Mouse (Mus musculus) kidney, postnatal 0 days (tissue): ENCODE data around the gene 2310022B05Rik. TPM values are rescaled to one million over a fixed set of nuclear protein-coding genes. Genes with fewer than 3 reads are reported as not detected.

Source experiments
- ATAC-seq: fragments of 200-750 bp; cut with Nextera tagmentation; replicated peaks from 2 replicates; pipeline ENCODE4 v1.8.0; 2017; ENCODE audit warnings: low read depth, moderate number of reproducible peaks, moderate TSS enrichment, moderate library complexity; ENCODE audit not compliant: low FRiP score
- DNase-seq: peaks from one replicate; pipeline ENCODE4 v3.0.0-alpha.2; 2016; ENCODE audit warnings: low spot score
- H3K27ac ChIP-seq: fragments of 300-500 bp; sonication (generic); 2 replicates; pipeline ENCODE4 v1.5.1; 2014; ENCODE audit warnings: mild to moderate bottlenecking
- H3K27me3 ChIP-seq: fragments of 300-500 bp; sonication (generic); 2 replicates; pipeline ENCODE4 v1.6.1; 2014; ENCODE audit warnings: low read length, mixed read lengths; ENCODE audit not compliant: insufficient read depth
- H3K36me3 ChIP-seq: fragments of 300-500 bp; sonication (generic); 2 replicates; pipeline ENCODE4 v1.6.1; 2014; ENCODE audit warnings: low read length, mixed read lengths; ENCODE audit not compliant: insufficient read depth
- H3K4me1 ChIP-seq: fragments of 300-500 bp; sonication (generic); replicated peaks from 2 replicates; pipeline ENCODE4 v1.6.1; 2014; ENCODE audit warnings: antibody characterized with exemption, low read length, mixed read lengths; ENCODE audit not compliant: insufficient read depth
- H3K4me2 ChIP-seq: fragments of 300-500 bp; sonication (generic); 2 replicates; pipeline ENCODE4 v1.6.1; 2014; ENCODE audit warnings: mild to moderate bottlenecking, low read length, moderate library complexity, mixed read lengths
- H3K4me3 ChIP-seq: fragments of 300-500 bp; sonication (generic); replicated peaks from 2 replicates; pipeline ENCODE4 v1.5.1; 2014; ENCODE audit warnings: low read depth, low read length
- H3K9ac ChIP-seq: fragments of 300-500 bp; sonication (generic); 2 replicates; pipeline ENCODE4 v1.6.1; 2014; ENCODE audit warnings: low read depth, low read length
- H3K9me3 ChIP-seq: fragments of 300-500 bp; sonication (generic); replicated peaks from 2 replicates; pipeline ENCODE4 v1.6.1; 2016; ENCODE audit warnings: low read length, inconsistent platforms, mixed read lengths
- CTCF ChIP-seq: IDR thresholded peaks from 2 replicates; pipeline ENCODE4 v1.5.1; 2016; ENCODE audit warnings: antibody characterized with exemption, low read depth, mild to moderate bottlenecking, moderate library complexity
- WGBS: fragments of 180-500 bp; shearing (Covaris S2); extraction: QIAGEN DNeasy Blood & Tissue Kit; methylation state at CpG from one replicate; pipeline ENCODE4 v1.1.7; 2014; 5-methylcytosine and 5-hydroxymethylcytosine counted together
- polyA plus RNA-seq: library from polyadenylated mRNA; unstranded; fragments of >200 nt; fragmentation: Nextera tagmentation; extraction: Ambion mirVana; gene quantifications from 2 replicates; pipeline ENCODE4 v1.2.1, GENCODE M21; 2015

2310022B05Rik gene
- polyA plus RNA-seq, 1 experiment from 2014 or later, result 32.0 TPM

GRCm38 (mm10) chr8:124700271-124700670, 37.1 kb upstream of the 2310022B05Rik start:
- no peaks in the 10 kb centered on the region for H3K4me1 ChIP-seq
- WGBS, result 96% methylated on average over 5 of the region's 5 CpGs
- H3K27ac ChIP-seq, result no peak overlapping the region
- H3K36me3 ChIP-seq, result peaks cover 26% of the 10 kb centered on the region
- TF ChIP-seq CTCF, result no peak
- DNase-seq (no peak), ATAC-seq (no peak)
- no peak overlapping the region for H3K4me2 ChIP-seq
- no peak overlapping the region for H3K9ac ChIP-seq
- no peak overlapping the region for H3K4me3 ChIP-seq
- H3K9me3 ChIP-seq, result no peaks in the 10 kb centered on the region
- H3K27me3 ChIP-seq, result no peaks in the 10 kb centered on the region

GRCm38 (mm10) chr8:124695424-124696100, 32.4 kb upstream of the 2310022B05Rik start:
- ATAC-seq, result no peak
- no peaks in the 10 kb centered on the region for H3K27me3 ChIP-seq
- H3K9ac ChIP-seq, result no peak overlapping the region
- H3K36me3 ChIP-seq, result peaks cover 18% of the 10 kb centered on the region; the same call in 1 of the 2 replicates
- no peak overlapping the region for H3K4me3 ChIP-seq
- H3K27ac ChIP-seq, result no peak overlapping the region
- no peak overlapping the region for H3K4me2 ChIP-seq
- TF ChIP-seq CTCF, result no peak
- WGBS, result 92% methylated on average over 22 of the region's 22 CpGs
- no peaks in the 10 kb centered on the region for H3K4me1 ChIP-seq
- H3K9me3 ChIP-seq, result no peaks in the 10 kb centered on the region
- no peak for DNase-seq

DNA sequence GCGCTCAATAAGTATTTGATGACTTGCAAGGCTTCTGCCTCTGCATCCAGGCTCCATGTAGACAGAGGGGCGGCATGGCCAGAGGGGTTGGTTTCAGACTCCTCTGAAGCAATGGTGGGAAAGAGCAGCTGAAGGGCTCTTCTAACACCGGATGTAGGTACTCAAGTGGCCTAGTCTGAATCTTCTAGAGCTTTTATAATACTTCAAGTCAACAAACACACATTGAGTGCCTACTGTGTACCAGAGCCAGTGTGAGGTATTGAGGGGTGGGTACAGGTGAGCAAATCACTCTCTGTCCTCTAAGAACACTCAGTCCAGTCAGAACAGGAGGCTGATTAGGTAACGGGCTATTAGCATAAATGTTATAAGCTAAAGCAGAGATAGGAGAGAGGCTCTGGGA, 28.5 kb upstream of the 2310022B05Rik start:
- H3K36me3 ChIP-seq, result peaks cover 17% of the 10 kb centered on the region; the same call in 1 of the 2 replicates
- ATAC-seq, result no peak
- no peak for DNase-seq
- H3K27me3 ChIP-seq, result no peaks in the 10 kb centered on the region
- 94% methylated on average over 4 of the region's 4 CpGs for whole genome bisulfite sequencing
- H3K27ac ChIP-seq, result no peak overlapping the region
- TF ChIP-seq CTCF, result no peak
- H3K4me3 ChIP-seq, result no peak overlapping the region
- no peaks in the 10 kb centered on the region for H3K9me3 ChIP-seq
- H3K4me1 ChIP-seq, result no peaks in the 10 kb centered on the region
- H3K4me2 ChIP-seq, result no peak overlapping the region
- no peak overlapping the region for H3K9ac ChIP-seq

DNA sequence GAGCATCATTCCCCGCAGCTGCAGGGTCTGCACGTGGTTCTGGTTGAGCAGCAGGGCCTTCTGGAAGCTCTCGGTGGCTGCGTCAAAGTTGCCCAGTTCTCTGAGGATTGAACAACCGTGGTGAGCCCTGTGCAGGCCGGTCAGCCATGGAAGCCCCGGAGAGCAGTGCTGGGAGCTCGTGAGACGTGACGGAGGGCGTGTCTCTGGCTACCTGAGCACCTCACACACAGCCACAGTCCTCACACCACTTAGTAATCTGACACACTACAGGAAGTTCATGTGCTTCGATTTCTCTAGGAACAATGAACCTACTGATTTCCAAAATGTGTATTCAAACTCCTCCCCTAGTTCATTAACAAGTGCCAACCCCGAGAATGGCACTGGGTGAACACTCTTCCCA, 25.7 kb upstream of the 2310022B05Rik start:
- Histone ChIP-seq H3K4me3 (no peak overlapping the region), H3K9me3 (no peaks in the 10 kb centered on the region), H3K36me3 (peaks cover 17% of the 10 kb centered on the region; the same call in 1 of the 2 replicates), H3K9ac (no peak overlapping the region), H3K4me2 (no peak overlapping the region), H3K4me1 (no peaks in the 10 kb centered on the region), H3K27ac (no peak overlapping the region), H3K27me3 (no peaks in the 10 kb centered on the region)
- WGBS, result 72% methylated on average over 13 of the region's 13 CpGs
- no peak for TF ChIP-seq CTCF
- DNase-seq (no peak), ATAC-seq (no peak)

GRCm38 (mm10) chr8:124682218-124682617, 19.0 kb upstream of the 2310022B05Rik start:
- Histone ChIP-seq H3K4me1 (peaks cover 2% of the 10 kb centered on the region; the same call in 1 of the 2 replicates), H3K9me3 (no peaks in the 10 kb centered on the region), H3K27me3 (no peaks in the 10 kb centered on the region), H3K4me2 (no peak overlapping the region), H3K36me3 (peaks cover 41% of the 10 kb centered on the region), H3K4me3 (no peak overlapping the region), H3K27ac (no peak overlapping the region), H3K9ac (no peak overlapping the region)
- no peak for ATAC-seq
- DNase-seq, result no peak
- no peak for TF ChIP-seq CTCF
- WGBS, result 79% methylated on average over 10 of the region's 10 CpGs

DNA sequence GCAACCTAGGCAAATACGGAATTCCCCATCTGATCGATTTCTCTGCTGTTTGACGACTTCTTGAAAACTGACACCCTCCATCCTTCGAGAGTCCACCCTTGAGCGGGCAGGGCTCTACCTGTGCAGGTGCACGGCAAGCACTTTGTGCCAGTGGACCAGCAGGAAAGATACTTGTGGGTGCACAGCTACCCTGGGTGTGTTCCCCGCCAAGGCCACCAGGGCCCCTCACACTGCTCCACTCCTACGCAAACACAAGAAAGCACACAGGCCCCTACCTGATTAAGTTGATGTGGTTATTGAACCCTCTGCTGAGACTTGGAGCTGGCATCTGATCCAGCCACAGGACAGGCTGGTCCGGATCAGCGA, 18.6 kb upstream of the 2310022B05Rik start:
- Histone ChIP-seq H3K4me3 (no peak overlapping the region), H3K36me3 (peaks cover 41% of the 10 kb centered on the region), H3K27me3 (no peaks in the 10 kb centered on the region), H3K9ac (no peak overlapping the region), H3K4me1 (peaks cover 4% of the 10 kb centered on the region; the same call in 1 of the 2 replicates), H3K27ac (no peak overlapping the region), H3K9me3 (no peaks in the 10 kb centered on the region), H3K4me2 (no peak overlapping the region)
- no peak for DNase-seq
- no peak for ATAC-seq
- no peak for TF ChIP-seq CTCF
- 81% methylated on average over 10 of the region's 10 CpGs for WGBS
